Mouse (Mus musculus) lung, postnatal 25 days (tissue): Measurements from ENCODE around the gene Nudt17.
"Not testable (repeated sequence)": the region's sequence is repeated elsewhere in the genome, so short reads cannot be mapped to it uniquely, and the experiment has no call there.

Source experiments
- DNase-seq: peaks from one replicate; pipeline ENCODE4 v3.0.0; 2022; ENCODE audit warnings: low spot score

Nudt17 gene

GRCm38 (mm10) chr3:96701003-96701402 lies 7.4 kb downstream of the Nudt17 start:
- no peak for DNase-seq

GRCm38 (mm10) chr3:96700376-96700775 lies 8.0 kb downstream of the Nudt17 start:
- DNase-seq, result no peak

- no peak for DNase-seq
Measured at GRCm38 (mm10) chr3:96698993-96699690, 9.2 kb downstream of the Nudt17 start.

- DNase-seq, result peak; percentile 92
Measured at GRCm38 (mm10) chr3:96696766-96697732, 11.3 kb downstream of the Nudt17 start.

GRCm38 (mm10) chr3:96696198-96696765 lies 12.1 kb downstream of the Nudt17 start, which contains the start of gene Pias3:
Gene Pias3, plus strand, starts transcription at chr3:96696384.
- DNase-seq, result peak; percentile 89

GRCm38 (mm10) chr3:96693579-96693978 lies 14.8 kb downstream of the Nudt17 start:
- DNase-seq, result no peak

GRCm38 (mm10) chr3:96692506-96692905 lies 15.9 kb downstream of the Nudt17 start:
- no peak for DNase-seq

GRCm38 (mm10) chr3:96690298-96690697 lies 18.1 kb downstream of the Nudt17 start:
- no peak for DNase-seq

GRCm38 (mm10) chr3:96688854-96689253 lies 19.5 kb downstream of the Nudt17 start:
- no peak for DNase-seq

GRCm38 (mm10) chr3:96686057-96686456 lies 22.3 kb downstream of the Nudt17 start:
- not testable (repeated sequence) for DNase-seq

GRCm38 (mm10) chr3:96684822-96685156 lies 23.6 kb downstream of the Nudt17 start:
- DNase-seq, result no peak

GRCm38 (mm10) chr3:96684151-96684821 lies 24.1 kb downstream of the Nudt17 start:
- DNase-seq, result no peak

GRCm38 (mm10) chr3:96683496-96683895 lies 24.9 kb downstream of the Nudt17 start:
- DNase-seq, result no peak

- no peak for DNase-seq
Measured at GRCm38 (mm10) chr3:96680269-96680956, 27.9 kb downstream of the Nudt17 start.

- no peak for DNase-seq
Measured at GRCm38 (mm10) chr3:96679159-96679674, 29.1 kb downstream of the Nudt17 start.

- no peak for DNase-seq
Measured at GRCm38 (mm10) chr3:96678456-96678855, 29.9 kb downstream of the Nudt17 start.

- no peak for DNase-seq
Measured at GRCm38 (mm10) chr3:96675690-96676089, 32.7 kb downstream of the Nudt17 start.

GRCm38 (mm10) chr3:96675171-96675570 lies 33.2 kb downstream of the Nudt17 start:
- no peak for DNase-seq

- DNase-seq, result no peak
Measured at GRCm38 (mm10) chr3:96674442-96674841, 33.9 kb downstream of the Nudt17 start.

GRCm38 (mm10) chr3:96673514-96673913 lies 34.8 kb downstream of the Nudt17 start:
- DNase-seq, result no peak

GRCm38 (mm10) chr3:96671519-96671918 lies 36.8 kb downstream of the Nudt17 start:
- no peak for DNase-seq
